Mouse (Mus musculus) CH12.LX (cell line): ENCODE data around the gene Pak7. TPM values are rescaled to one million over a fixed set of nuclear protein-coding genes. Genes with fewer than 3 reads are reported as not detected.

Experiments
- DNase-seq: peaks from one replicate; pipeline ENCODE4 v3.0.0-alpha.2; 2013; ENCODE audit errors: extremely low read depth
- H3K27ac ChIP-seq: 2 replicates; pipeline ENCODE4 v1.5.1; 2012; ENCODE audit warnings: low read depth, mild to moderate bottlenecking, control low read depth, moderate library complexity; ENCODE audit not compliant: insufficient read depth
- H3K27me3 ChIP-seq: replicated peaks from 2 replicates; pipeline ENCODE3; 2012; ENCODE audit warnings: inconsistent platforms
- H3K36me3 ChIP-seq, 2 experiments: replicated peaks in 1 of 2; 2 replicates each; pipeline versions ENCODE3 to v1.6.1; 2012; ENCODE audit warnings: inconsistent platforms in 1 of 2, low read length in 1 of 2, mild to moderate bottlenecking in 1 of 2, mixed read lengths in 1 of 2, moderate library complexity in 1 of 2; ENCODE audit not compliant: control insufficient read depth in 1 of 2, insufficient read depth in 1 of 2
- H3K4me1 ChIP-seq, 2 experiments: 2 replicates each; pipeline ENCODE4 v1.6.1; 2012; ENCODE audit warnings: inconsistent platforms in 1 of 2, moderate library complexity in 1 of 2; ENCODE audit not compliant: insufficient read depth in 2 of 2, control insufficient read depth in 1 of 2
- H3K4me2 ChIP-seq: 2 replicates; pipeline ENCODE4 v1.6.1; 2012; ENCODE audit warnings: low read depth, mild to moderate bottlenecking, control low read depth; ENCODE audit not compliant: poor library complexity, insufficient read depth, severe bottlenecking
- H3K4me3 ChIP-seq, 3 experiments: fragments of 150-350 bp in 1 of 3; sonication (generic) in 1 of 3; replicated peaks in 1 of 3; 2 replicates each; pipeline versions ENCODE3 to v1.5.1; 2011 to 2012; ENCODE audit warnings: low read depth in 2 of 3, low read length in 2 of 3, mild to moderate bottlenecking in 2 of 3, moderate library complexity in 2 of 3, control low read depth in 1 of 3, improper control_type of control experiment in 1 of 3, inconsistent platforms in 1 of 3, mixed read lengths in 1 of 3; ENCODE audit not compliant: poor library complexity in 1 of 3
- H3K79me2 ChIP-seq: replicated peaks from 2 replicates; pipeline ENCODE4 v1.6.1; 2012; ENCODE audit warnings: mild to moderate bottlenecking, moderate library complexity; ENCODE audit not compliant: control insufficient read depth, poor library complexity, insufficient read depth, severe bottlenecking; ENCODE audit errors: extremely low read depth
- H3K9ac ChIP-seq: 2 replicates; pipeline ENCODE4 v1.6.1; 2012; ENCODE audit warnings: low read depth, mild to moderate bottlenecking, control low read depth, moderate library complexity; ENCODE audit not compliant: insufficient read depth
- H3K9me3 ChIP-seq: replicated peaks from 2 replicates; pipeline ENCODE3; 2012; ENCODE audit warnings: low read length, inconsistent platforms, mixed read lengths
- CHD2 ChIP-seq: IDR thresholded peaks from 2 replicates; pipeline ENCODE4 v1.6.1; 2011; ENCODE audit warnings: low read length, improper control_type of control experiment
- CTCF ChIP-seq, 2 experiments: IDR thresholded peaks in 1 of 2; conservative IDR thresholded peaks in 1 of 2; 2 replicates each; pipeline ENCODE4 v1.5.1; 2011 to 2012; ENCODE audit warnings: low read depth in 2 of 2, low read length in 2 of 2, improper control_type of control experiment in 1 of 2, inconsistent platforms in 1 of 2, mild to moderate bottlenecking in 1 of 2, moderate library complexity in 1 of 2
- ELF1 ChIP-seq: IDR thresholded peaks from 2 replicates; pipeline ENCODE4 v1.6.1; 2014; ENCODE audit warnings: low read depth, mild to moderate bottlenecking, inconsistent platforms, low read length, improper control_type of control experiment
- EP300 ChIP-seq: IDR thresholded peaks from 2 replicates; pipeline ENCODE4 v1.6.1; 2011; ENCODE audit warnings: low read length, improper control_type of control experiment
- ETS1 ChIP-seq: conservative IDR thresholded peaks from 2 replicates; pipeline ENCODE4 v1.6.1; 2012; ENCODE audit warnings: low read depth, mild to moderate bottlenecking, inconsistent platforms, low read length, improper control_type of control experiment, moderate library complexity
- GABPA ChIP-seq: IDR thresholded peaks from 2 replicates; pipeline ENCODE4 v1.6.1; 2012; ENCODE audit warnings: low read depth, low read length, improper control_type of control experiment, inconsistent platforms; ENCODE audit not compliant: insufficient replicate concordance
- HCFC1 ChIP-seq: IDR thresholded peaks from 2 replicates; pipeline ENCODE4 v1.6.1; 2012; ENCODE audit warnings: low read depth, mild to moderate bottlenecking, inconsistent platforms, low read length, improper control_type of control experiment
- JUN ChIP-seq: IDR thresholded peaks from 2 replicates; pipeline ENCODE4 v1.6.1; 2011; ENCODE audit warnings: low read depth, mild to moderate bottlenecking, low read length, improper control_type of control experiment, moderate library complexity; ENCODE audit not compliant: insufficient read depth
- KAT2A ChIP-seq: IDR thresholded peaks from 2 replicates; pipeline ENCODE4 v1.6.1; 2012; ENCODE audit warnings: low read length, improper control_type of control experiment, inconsistent platforms; ENCODE audit not compliant: insufficient replicate concordance
- MAX ChIP-seq: IDR thresholded peaks from 2 replicates; pipeline ENCODE4 v1.6.1; 2011; ENCODE audit warnings: low read length, improper control_type of control experiment
- MXI1 ChIP-seq: IDR thresholded peaks from 2 replicates; pipeline ENCODE4 v1.6.1; 2011; ENCODE audit warnings: mild to moderate bottlenecking, low read depth, low read length, improper control_type of control experiment
- NRF1 ChIP-seq: IDR thresholded peaks from 2 replicates; pipeline ENCODE4 v1.6.1; 2014; ENCODE audit warnings: low read depth, mild to moderate bottlenecking, inconsistent platforms, low read length, improper control_type of control experiment, moderate library complexity
- PAX5 ChIP-seq: IDR thresholded peaks from 2 replicates; pipeline ENCODE4 v1.6.1; 2012; ENCODE audit warnings: low read length, inconsistent platforms, mixed read lengths
- POLR2AphosphoS2 ChIP-seq: IDR thresholded peaks from 2 replicates; pipeline ENCODE4 v1.6.1; 2011; ENCODE audit warnings: low read depth, low read length, improper control_type of control experiment
- RAD21 ChIP-seq: IDR thresholded peaks from 2 replicates; pipeline ENCODE4 v1.6.1; 2011; ENCODE audit warnings: low read depth, mild to moderate bottlenecking, low read length, improper control_type of control experiment, moderate library complexity
- SIN3A ChIP-seq: IDR thresholded peaks from 2 replicates; pipeline ENCODE4 v1.6.1; 2012; ENCODE audit warnings: low read length, improper control_type of control experiment, inconsistent platforms
- TBP ChIP-seq: conservative IDR thresholded peaks from 2 replicates; pipeline ENCODE4 v1.6.1; 2011; ENCODE audit warnings: low read depth, low read length, improper control_type of control experiment
- TCF12 ChIP-seq: IDR thresholded peaks from 2 replicates; pipeline ENCODE4 v1.6.1; 2014; ENCODE audit warnings: low read depth, mild to moderate bottlenecking, inconsistent platforms, low read length, improper control_type of control experiment
- UBTF ChIP-seq: IDR thresholded peaks from 2 replicates; pipeline ENCODE4 v1.6.1; 2012; ENCODE audit warnings: low read depth, mild to moderate bottlenecking, inconsistent platforms, low read length, improper control_type of control experiment, moderate library complexity
- ZC3H11A ChIP-seq: IDR thresholded peaks from 2 replicates; pipeline ENCODE4 v1.6.1; 2012; ENCODE audit warnings: low read depth, mild to moderate bottlenecking, inconsistent platforms, low read length, improper control_type of control experiment
- ZKSCAN1 ChIP-seq: IDR thresholded peaks from 2 replicates; pipeline ENCODE4 v1.6.1; 2012; ENCODE audit warnings: low read depth, inconsistent platforms, low read length, improper control_type of control experiment, borderline replicate concordance
- dilution Hi-C: fragments of 300-500 bp; cut with MboI; formaldehyde crosslinking; loops from 2 replicates; pipeline ENCODE4 v1.14.3; 2020; ENCODE audit warnings: low sequenced_read_pairs; ENCODE audit not compliant: extremely low pct_unique_long_range_greater_than_20kb, extremely low pct_ligation_motif_present
- in situ Hi-C: fragments of 300-500 bp; cut with MboI; formaldehyde crosslinking; loops from 3 replicates; pipeline ENCODE4 v1.14.3; 2019; ENCODE audit warnings: low sequenced_read_pairs, low pct_ligation_motif_present, low pct_unique_long_range_greater_than_20kb, mixed read lengths
- polyA plus RNA-seq: library from polyadenylated mRNA; unstranded; fragments of >175 nt; gene quantifications from 2 replicates; pipeline ENCODE4 v1.2.1, GENCODE M21; 2012; ENCODE audit warnings: low read depth; ENCODE audit not compliant: insufficient read length
- total RNA-seq, 2 experiments: library from RNA; depleted of rRNA; stranded (reverse); fragments of 300-350 nt in 1 of 2; fragments of >200 nt in 1 of 2; gene quantifications; 2 replicates each; pipeline ENCODE4 v1.2.3; 2012 to 2014

The Pak7 gene
- total and polyA plus RNA-seq, 3 experiments = not detected

GRCm38 (mm10) chr2:136050793-136051615 lies 336.8 kb downstream of the Pak7 start:
- no peaks in the 10 kb centered on the region for H3K4me1 ChIP-seq
- no peaks in the 10 kb centered on the region for H3K36me3 ChIP-seq
- H3K4me2 ChIP-seq = no peak overlapping the region
- dilution Hi-C loops (no loop called here), in situ Hi-C loops (no loop called here)
- no peak for DNase-seq
- H3K27ac ChIP-seq = no peak overlapping the region
- no peaks in the 10 kb centered on the region for H3K79me2 ChIP-seq
- TF ChIP-seq POLR2AphosphoS2 (no peak), JUN (no peak)
- H3K4me3 ChIP-seq = no peak overlapping the region
- no peaks in the 10 kb centered on the region for H3K27me3 ChIP-seq
- peaks cover 61% of the 10 kb centered on the region for H3K9me3 ChIP-seq
- H3K9ac ChIP-seq = no peak overlapping the region

- no peak for DNase-seq
- no peak overlapping the region for H3K4me2 ChIP-seq
- in situ Hi-C loops (no loop called here), dilution Hi-C loops (no loop called here)
- H3K4me1 ChIP-seq = no peaks in the 10 kb centered on the region
- no peaks in the 10 kb centered on the region for H3K36me3 ChIP-seq
- no peak overlapping the region for H3K4me3 ChIP-seq
- H3K27ac ChIP-seq = no peak overlapping the region
- H3K27me3 ChIP-seq = no peaks in the 10 kb centered on the region
- H3K9me3 ChIP-seq = peaks cover 61% of the 10 kb centered on the region
- H3K79me2 ChIP-seq = no peaks in the 10 kb centered on the region
- H3K9ac ChIP-seq = no peak overlapping the region
- TF ChIP-seq GABPA = no peak
- no peak for TF ChIP-seq KAT2A
- TF ChIP-seq ETS1 = no peak
- no peak for TF ChIP-seq ELF1
- no peak for TF ChIP-seq HCFC1
- TF ChIP-seq SIN3A = no peak
- TF ChIP-seq MXI1 = no peak
- no peak for TF ChIP-seq MAX
- no peak for TF ChIP-seq RAD21
- no peak for TF ChIP-seq UBTF
- no peak for TF ChIP-seq TBP
- no peak for TF ChIP-seq ZKSCAN1
- TF ChIP-seq CHD2 = no peak
- no peak for TF ChIP-seq EP300
- no peak for TF ChIP-seq TCF12
- TF ChIP-seq NRF1 = no peak
- no peak for TF ChIP-seq ZC3H11A
- no peak for TF ChIP-seq POLR2AphosphoS2
- no peak for TF ChIP-seq PAX5
- no peak for TF ChIP-seq CTCF (conservative IDR thresholded peaks at IDR 0.05 in 1 of 2, IDR thresholded peaks at IDR 0.05 in 1 of 2; ENCODE audit: low read depth in 2 of 2, low read length in 2 of 2)
Measured at GRCm38 (mm10) chr2:136048464-136048863, 339.3 kb downstream of the Pak7 start.

Other genes starting within 250 kb of the Pak7 start
- gene Ankef1, start 113.9 kb upstream of the Pak7 start, total RNA-seq (2012; rRNA removed) = not detected in 2 replicates
- gene Ankef1, start 113.9 kb upstream of the Pak7 start, total RNA-seq (2014; rRNA removed) = not detected in 2 replicates
- gene Ankef1, start 113.9 kb upstream of the Pak7 start, polyA plus RNA-seq = not detected in 2 replicates